Mouse (Mus musculus): ENCODE results near the gene Klhdc9. TPM values are rescaled to one million over a fixed set of nuclear protein-coding genes. Genes with fewer than 3 reads are reported as not detected.

The Klhdc9 gene
- polyA plus RNA-seq (2015; fragmentation: Nextera tagmentation; extraction: Ambion mirVana), result 2.6 TPM in 2 replicates

DNA sequence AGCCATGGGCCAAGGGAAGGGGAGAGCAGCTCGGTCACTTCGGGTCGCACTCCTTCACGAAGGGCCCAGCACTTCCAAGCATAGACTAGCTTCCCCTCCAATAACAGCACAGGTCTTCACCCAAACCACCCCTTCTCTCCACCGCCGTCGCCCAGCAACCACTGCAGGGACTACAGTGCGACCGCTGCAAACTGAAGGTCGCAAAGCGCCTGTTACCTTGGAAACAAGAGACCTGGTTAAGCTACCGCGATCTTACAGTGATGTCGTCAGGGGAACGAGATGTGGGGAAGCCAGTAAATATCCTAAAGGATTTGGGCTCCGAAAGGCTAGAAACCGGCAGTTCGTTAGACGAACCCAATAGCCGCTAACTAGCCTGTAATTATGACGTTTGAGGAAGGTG lies at the start of gene Klhdc9:
Klhdc9 (minus strand) TSS at position 143 of the 400 bp plus-strand sequence.
- H3K4me1 ChIP-seq, result peaks cover 15% of the 10 kb centered on the region
- peak within 1 kb of the TSS; percentile 62 for H3K4me3 ChIP-seq (replicated peaks)
- peak within 1 kb of the TSS; percentile 88 for H3K27ac ChIP-seq
- peaks cover 30% of the 10 kb centered on the region for H3K36me3 ChIP-seq
- ATAC-seq (replicated peaks; ENCODE audit: low FRiP score), result peak; percentile 96
- peak within 1 kb of the TSS; percentile 85 for H3K4me2 ChIP-seq
- H3K27me3 ChIP-seq, result no peaks in the 10 kb centered on the region
- under 1% methylated on average over 21 of the region's 21 CpGs for WGBS
- H3K9ac ChIP-seq, result peak within 1 kb of the TSS; percentile 73
- no peaks in the 10 kb centered on the region for H3K9me3 ChIP-seq (replicated peaks)

DNA sequence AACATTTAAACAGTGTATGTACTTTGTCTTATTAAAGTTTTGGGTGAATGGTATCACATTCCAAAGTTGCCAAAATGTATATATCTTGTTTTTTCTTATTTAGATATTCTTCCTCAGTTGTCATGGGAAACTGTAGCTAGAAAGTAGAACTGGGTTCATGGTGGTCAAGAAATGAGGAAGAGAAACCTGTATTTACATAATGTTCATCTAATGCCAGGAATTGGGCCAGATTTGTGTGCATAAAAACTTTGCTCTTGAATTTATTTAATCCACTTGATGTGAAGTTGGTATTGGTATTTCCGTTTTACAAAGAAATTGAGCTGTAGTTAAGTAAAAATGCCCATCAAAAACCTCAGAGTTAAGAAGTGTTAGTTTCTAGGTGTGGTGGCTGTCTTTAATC lies 49.6 kb upstream of the Klhdc9 start:
- ATAC-seq (replicated peaks; ENCODE audit: low FRiP score), result no peak
- H3K4me3 ChIP-seq (replicated peaks), result no peak overlapping the region
- no peak overlapping the region for H3K9ac ChIP-seq
- WGBS, result 91% methylated on average over 1 of the region's 1 CpGs
- H3K4me1 ChIP-seq, result peaks cover 19% of the 10 kb centered on the region
- no peak overlapping the region for H3K4me2 ChIP-seq
- H3K27me3 ChIP-seq, result 0 out of 2 replicates have a peak, but pooled peaks cover 3% of the 10 kb centered on the region
- H3K27ac ChIP-seq, result no peak overlapping the region
- H3K36me3 ChIP-seq, result peaks cover 9% of the 10 kb centered on the region
- H3K9me3 ChIP-seq (replicated peaks), result no peaks in the 10 kb centered on the region

DNA sequence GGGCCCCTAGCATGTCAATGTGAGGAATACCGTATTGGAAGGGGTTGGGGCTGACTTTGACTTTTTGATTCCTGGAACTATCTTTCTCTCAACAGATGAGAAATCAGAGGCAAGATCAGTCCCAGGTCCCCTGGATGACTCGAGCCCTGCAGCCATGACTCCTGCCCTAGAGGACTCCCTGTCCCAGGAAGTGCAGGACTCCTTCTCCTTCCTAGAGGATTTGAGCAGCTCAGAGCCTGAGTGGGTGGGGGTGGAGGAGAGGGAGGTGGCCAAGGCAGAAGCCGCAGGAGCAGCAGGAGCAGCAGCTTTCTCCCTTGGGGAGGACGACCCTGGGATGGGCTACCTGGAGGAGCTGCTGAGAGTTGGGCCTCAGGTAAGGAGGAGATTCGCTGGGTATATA lies 46.7 kb upstream of the Klhdc9 start:
- Histone ChIP-seq H3K27ac (no peak overlapping the region), H3K27me3 (0 out of 2 replicates have a peak, but pooled peaks cover 3% of the 10 kb centered on the region)

DNA sequence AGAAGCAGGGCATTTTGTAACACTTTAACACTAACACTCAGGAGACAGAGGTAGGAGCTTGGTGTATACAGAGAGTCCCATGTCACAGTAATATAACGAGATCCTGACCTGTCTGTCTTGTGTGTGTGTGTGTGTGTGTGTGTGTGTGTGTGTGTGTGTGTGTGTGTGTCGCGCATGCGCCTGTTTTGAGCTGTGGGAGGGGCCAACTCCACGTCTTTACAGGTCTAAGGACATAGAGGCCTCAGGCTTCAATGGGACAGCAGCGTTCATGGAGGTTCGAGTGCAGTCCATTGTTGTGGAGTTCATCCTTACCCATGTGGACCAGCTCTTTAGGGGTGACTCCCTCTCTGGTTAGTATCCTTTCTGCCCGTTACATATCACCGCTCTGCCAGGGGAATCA lies 42.4 kb upstream of the Klhdc9 start:
- H3K27ac ChIP-seq, result no peak overlapping the region
- H3K9me3 ChIP-seq (replicated peaks), result no peaks in the 10 kb centered on the region
- no peak overlapping the region for H3K4me2 ChIP-seq
- WGBS, result 76% methylated on average over 9 of the region's 9 CpGs
- no peaks in the 10 kb centered on the region for H3K4me1 ChIP-seq
- H3K36me3 ChIP-seq, result no peaks in the 10 kb centered on the region
- H3K27me3 ChIP-seq, result no peaks in the 10 kb centered on the region
- H3K4me3 ChIP-seq (replicated peaks), result no peak overlapping the region
- no peak for ATAC-seq (replicated peaks; ENCODE audit: low FRiP score)
- no peak overlapping the region for H3K9ac ChIP-seq

More for the DNA sequence above, 46.7 kb upstream of the Klhdc9 start:
- Histone ChIP-seq H3K4me2 (no peak overlapping the region), H3K9ac (no peak overlapping the region), H3K4me1 (0 out of 2 replicates have a peak, but pooled peaks cover under 1% of the 10 kb centered on the region), H3K36me3 (no peaks in the 10 kb centered on the region), H3K9me3 (replicated peaks) (no peaks in the 10 kb centered on the region), H3K4me3 (replicated peaks) (no peak overlapping the region)
- 80% methylated on average over 5 of the region's 5 CpGs for WGBS
- no peak for ATAC-seq (replicated peaks; ENCODE audit: low FRiP score)

DNA sequence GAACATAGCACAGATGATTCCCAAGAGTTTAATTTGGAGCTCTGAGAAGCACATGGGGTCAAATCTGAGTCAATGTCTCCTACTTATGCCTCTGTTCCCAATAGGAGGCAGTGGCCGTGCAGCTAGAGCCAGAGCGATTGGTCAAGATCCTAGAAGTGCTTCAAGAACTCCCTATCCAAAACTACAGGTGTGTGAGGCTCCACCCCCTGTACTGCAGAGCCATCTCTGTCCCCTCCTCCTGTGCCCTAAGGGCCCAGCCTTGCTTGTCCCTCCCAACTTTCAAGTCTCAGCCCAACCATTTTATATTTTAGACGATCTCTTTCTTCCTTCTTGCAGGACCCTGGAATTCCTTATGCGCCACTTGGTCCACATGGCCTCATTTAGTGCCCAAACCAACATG lies 41.2 kb upstream of the Klhdc9 start:
- H3K36me3 ChIP-seq, result no peaks in the 10 kb centered on the region
- no peak overlapping the region for H3K4me3 ChIP-seq (replicated peaks)
- no peak overlapping the region for H3K4me2 ChIP-seq
- no peak overlapping the region for H3K9ac ChIP-seq
- ATAC-seq (replicated peaks; ENCODE audit: low FRiP score), result no peak
- H3K4me1 ChIP-seq, result no peaks in the 10 kb centered on the region
- H3K9me3 ChIP-seq (replicated peaks), result no peaks in the 10 kb centered on the region
- H3K27me3 ChIP-seq, result no peaks in the 10 kb centered on the region
- H3K27ac ChIP-seq, result no peak overlapping the region
- WGBS, result 82% methylated on average over 4 of the region's 4 CpGs

DNA sequence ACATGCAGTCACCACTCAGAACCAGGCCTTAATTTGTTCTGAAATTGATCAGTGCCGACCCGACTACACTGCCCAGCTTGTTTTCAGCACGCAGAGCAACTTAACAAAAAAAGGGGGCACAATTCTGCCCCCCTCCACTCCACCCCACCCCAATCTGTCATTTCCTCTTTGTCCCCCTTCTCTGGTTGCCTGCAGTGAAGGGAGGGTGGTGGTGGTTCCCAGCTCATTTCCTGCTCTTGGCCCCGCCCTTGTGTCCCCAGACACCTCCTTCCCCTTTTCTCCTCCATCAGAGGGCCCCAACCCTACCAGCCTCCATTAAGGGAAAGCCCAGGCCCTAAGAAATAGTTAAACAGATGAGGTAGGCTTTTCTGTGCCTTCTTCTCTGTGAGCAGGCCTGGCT lies 29.5 kb upstream of the Klhdc9 start:
- Histone ChIP-seq H3K4me3 (replicated peaks) (no peak overlapping the region), H3K9ac (no peak overlapping the region), H3K27me3 (no peaks in the 10 kb centered on the region), H3K27ac (no peak overlapping the region), H3K36me3 (no peaks in the 10 kb centered on the region), H3K4me2 (no peak overlapping the region), H3K9me3 (replicated peaks) (no peaks in the 10 kb centered on the region), H3K4me1 (peaks cover 3% of the 10 kb centered on the region; the same call in 1 of the 2 replicates)
- WGBS, result 79% methylated on average over 4 of the region's 4 CpGs
- no peak for ATAC-seq (replicated peaks; ENCODE audit: low FRiP score)

DNA sequence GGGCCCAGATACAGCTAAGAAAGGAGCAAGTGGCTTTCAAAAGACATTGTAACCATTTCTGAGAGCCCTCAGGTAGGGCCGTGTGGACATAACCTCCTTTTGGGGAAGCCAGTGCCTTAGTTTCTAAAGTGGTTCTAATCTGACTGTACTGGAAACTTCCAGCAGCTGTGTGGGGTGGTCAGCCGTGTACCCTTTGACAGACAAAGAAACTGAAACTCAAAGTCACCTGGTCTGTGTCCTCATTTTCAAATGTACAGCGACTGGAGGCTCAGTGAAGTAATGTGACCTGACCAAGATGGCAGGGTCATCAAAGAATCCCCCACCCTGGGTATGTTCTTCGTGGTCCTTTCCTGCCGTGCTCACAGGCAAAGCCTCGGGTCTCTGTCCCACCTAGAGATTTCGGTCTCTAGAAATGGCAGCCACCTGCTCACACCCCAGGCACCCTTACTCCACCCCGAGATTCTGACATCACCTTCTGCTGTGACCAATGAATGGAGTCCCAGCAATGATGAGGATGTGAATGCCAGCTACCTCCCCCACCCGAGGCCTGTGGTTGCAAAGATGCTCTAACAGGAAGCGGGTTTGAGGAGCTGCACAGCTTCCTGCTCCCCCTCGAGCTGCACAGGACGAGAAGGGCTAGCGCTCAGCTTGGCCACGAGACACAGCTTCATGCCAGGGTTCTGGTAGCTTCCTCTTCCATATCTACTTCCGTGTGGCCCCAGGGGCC lies 27.9 kb upstream of the Klhdc9 start, which contains the start of gene Arhgap30:
Arhgap30 (plus strand) TSS at position 579 of the 727 bp plus-strand sequence.
- Histone ChIP-seq H3K9me3 (replicated peaks) (no peaks in the 10 kb centered on the region), H3K4me3 (replicated peaks) (no peak within 1 kb of the TSS), H3K4me1 (peaks cover 3% of the 10 kb centered on the region; the same call in 1 of the 2 replicates), H3K4me2 (no peak within 1 kb of the TSS), H3K9ac (no peak within 1 kb of the TSS), H3K36me3 (no peaks in the 10 kb centered on the region), H3K27ac (no peak within 1 kb of the TSS), H3K27me3 (no peaks in the 10 kb centered on the region)
- WGBS, result 83% methylated on average over 15 of the region's 15 CpGs
- no peak for ATAC-seq (replicated peaks; ENCODE audit: low FRiP score)

DNA sequence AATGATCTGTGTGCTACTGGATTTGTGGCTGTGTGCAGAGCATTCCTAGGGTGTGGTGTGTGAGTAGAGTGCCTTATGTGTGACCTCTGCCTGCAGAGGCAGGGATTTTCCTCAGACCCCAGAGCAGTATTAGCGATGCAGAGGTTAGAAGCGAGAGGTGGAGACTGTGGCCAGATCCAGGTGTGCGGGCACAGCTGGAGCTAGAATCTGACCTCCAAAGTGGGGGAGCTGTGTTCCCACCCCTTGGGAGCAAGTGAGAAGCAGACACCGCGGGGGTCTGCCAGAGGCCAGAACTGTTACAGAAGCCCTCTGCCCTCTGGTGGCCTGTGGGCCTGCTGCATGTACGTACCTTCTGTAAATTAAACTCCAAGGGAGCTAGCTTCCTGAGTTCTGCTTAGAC lies 26.5 kb upstream of the Klhdc9 start:
- no peaks in the 10 kb centered on the region; the same call in 1 of the 2 replicates for H3K27me3 ChIP-seq
- H3K4me3 ChIP-seq (replicated peaks), result no peak overlapping the region
- no peaks in the 10 kb centered on the region for H3K9me3 ChIP-seq (replicated peaks)
- H3K36me3 ChIP-seq, result no peaks in the 10 kb centered on the region
- ATAC-seq (replicated peaks; ENCODE audit: low FRiP score), result peak; percentile 33
- H3K27ac ChIP-seq, result no peak overlapping the region
- peaks cover 3% of the 10 kb centered on the region; the same call in 1 of the 2 replicates for H3K4me1 ChIP-seq
- H3K4me2 ChIP-seq, result no peak overlapping the region
- H3K9ac ChIP-seq, result no peak overlapping the region
- WGBS, result 17% methylated on average over 6 of the region's 6 CpGs

DNA sequence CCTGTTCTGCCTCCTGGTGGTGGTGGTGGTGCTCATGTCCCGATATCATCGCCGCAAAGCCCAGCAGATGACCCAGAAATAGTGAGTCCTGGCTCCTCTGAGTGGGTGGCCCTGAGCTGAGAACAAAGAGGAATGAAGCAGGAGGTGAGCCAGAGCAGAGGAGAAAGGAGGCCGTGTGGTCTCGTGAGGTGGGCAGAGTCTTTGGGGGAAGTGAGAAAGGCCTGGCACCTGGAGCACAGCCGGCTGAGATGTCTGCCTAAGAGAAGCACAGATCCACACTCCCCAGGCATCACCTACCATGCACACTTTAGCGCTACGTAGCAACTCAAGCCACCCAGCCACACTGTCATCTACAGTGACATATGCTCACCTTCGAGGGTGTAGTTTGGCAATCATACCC lies 24.6 kb upstream of the Klhdc9 start:
- H3K27ac ChIP-seq, result no peak overlapping the region
- ATAC-seq (replicated peaks; ENCODE audit: low FRiP score), result no peak
- H3K4me3 ChIP-seq (replicated peaks), result no peak overlapping the region
- no peak overlapping the region for H3K9ac ChIP-seq
- H3K27me3 ChIP-seq, result peaks cover 9% of the 10 kb centered on the region
- H3K36me3 ChIP-seq, result no peaks in the 10 kb centered on the region
- H3K4me1 ChIP-seq, result peaks cover 7% of the 10 kb centered on the region
- 74% methylated on average over 9 of the region's 9 CpGs for WGBS
- no peak overlapping the region for H3K4me2 ChIP-seq
- no peaks in the 10 kb centered on the region for H3K9me3 ChIP-seq (replicated peaks)

DNA sequence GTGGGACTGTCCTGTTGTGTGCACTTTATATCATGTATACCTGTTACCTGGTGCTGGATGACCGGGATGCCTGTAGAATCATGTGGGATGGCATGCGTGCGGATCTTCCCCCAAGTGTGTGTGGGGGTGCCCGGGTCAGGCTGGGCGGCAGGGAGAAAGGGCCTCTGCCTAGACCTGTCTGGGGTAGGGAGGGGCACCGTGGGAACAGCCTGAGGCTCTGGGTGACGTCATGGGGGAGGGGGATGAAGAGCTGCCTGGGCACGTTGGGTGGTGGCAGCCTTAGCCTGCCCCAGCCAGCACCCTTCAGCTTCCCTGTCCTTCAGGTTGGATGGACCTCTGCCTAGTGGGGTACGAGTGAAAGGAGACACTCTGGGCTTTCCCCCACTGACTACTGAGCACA lies 23.8 kb upstream of the Klhdc9 start:
- Histone ChIP-seq H3K4me3 (replicated peaks) (no peak overlapping the region), H3K36me3 (no peaks in the 10 kb centered on the region), H3K27ac (no peak overlapping the region), H3K4me1 (peaks cover 15% of the 10 kb centered on the region), H3K4me2 (no peak overlapping the region), H3K9ac (no peak overlapping the region), H3K9me3 (replicated peaks) (no peaks in the 10 kb centered on the region), H3K27me3 (peaks cover 16% of the 10 kb centered on the region)
- 75% methylated on average over 9 of the region's 9 CpGs for WGBS
- no peak for ATAC-seq (replicated peaks; ENCODE audit: low FRiP score)

DNA sequence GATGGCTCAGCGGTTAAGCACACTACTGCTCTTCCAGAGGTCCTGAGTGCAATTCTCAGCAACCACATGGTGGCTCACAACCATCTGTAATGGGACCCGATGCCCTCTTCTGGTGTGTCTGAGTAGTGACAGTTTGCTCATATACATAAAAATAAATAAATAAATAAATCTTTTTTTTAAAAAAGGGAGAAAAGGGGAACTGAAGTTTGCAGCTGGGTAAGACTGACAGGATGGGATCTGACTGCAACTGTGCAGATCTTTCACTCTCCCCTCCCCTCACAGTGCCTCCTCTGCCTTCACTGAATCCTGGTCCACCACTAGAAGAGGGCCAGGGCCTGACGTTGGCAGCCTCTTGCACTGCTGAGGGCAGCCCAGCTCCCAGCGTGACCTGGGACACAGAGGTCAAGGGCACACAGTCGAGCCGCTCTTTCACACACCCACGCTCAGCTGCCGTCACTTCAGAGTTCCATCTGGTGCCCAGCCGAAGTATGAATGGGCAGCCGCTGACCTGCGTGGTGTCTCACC lies 21.6 kb upstream of the Klhdc9 start:
- ATAC-seq (replicated peaks; ENCODE audit: low FRiP score), result no peak
- Histone ChIP-seq H3K36me3 (no peaks in the 10 kb centered on the region), H3K9me3 (replicated peaks) (no peaks in the 10 kb centered on the region), H3K27me3 (peaks cover 17% of the 10 kb centered on the region), H3K4me1 (peaks cover 13% of the 10 kb centered on the region), H3K4me2 (no peak overlapping the region), H3K4me3 (replicated peaks) (no peak overlapping the region), H3K9ac (no peak overlapping the region), H3K27ac (no peak overlapping the region)
- WGBS, result 77% methylated on average over 11 of the region's 11 CpGs

DNA sequence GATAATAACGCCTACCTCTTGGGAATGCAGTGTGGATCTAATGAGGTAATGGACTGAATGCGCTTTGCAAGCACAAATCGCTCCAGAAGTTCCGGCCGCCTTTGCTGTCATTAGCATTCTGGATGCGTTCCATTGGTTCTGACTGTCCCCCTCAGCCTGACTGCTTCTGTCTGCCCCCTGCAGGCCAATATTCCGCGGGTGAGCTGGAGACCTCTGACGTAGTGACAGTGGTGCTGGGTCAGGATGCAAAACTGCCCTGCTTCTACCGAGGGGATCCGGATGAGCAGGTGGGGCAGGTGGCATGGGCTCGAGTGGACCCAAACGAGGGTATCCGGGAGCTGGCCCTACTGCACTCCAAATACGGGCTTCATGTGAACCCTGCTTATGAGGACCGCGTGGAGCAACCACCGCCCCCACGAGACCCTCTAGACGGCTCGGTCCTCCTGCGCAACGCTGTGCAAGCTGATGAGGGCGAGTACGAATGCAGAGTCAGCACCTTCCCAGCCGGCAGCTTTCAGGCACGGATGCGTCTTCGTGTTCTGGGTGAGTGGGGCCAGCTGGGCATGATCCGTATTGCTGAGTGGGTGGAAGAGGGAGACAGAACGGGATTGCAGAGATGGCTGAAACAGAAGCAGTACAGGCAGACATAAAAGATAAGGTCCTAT lies 19.5 kb upstream of the Klhdc9 start:
- Histone ChIP-seq H3K9me3 (replicated peaks) (no peaks in the 10 kb centered on the region), H3K4me1 (peaks cover 19% of the 10 kb centered on the region), H3K27me3 (peaks cover 17% of the 10 kb centered on the region), H3K4me2 (peak overlapping the region; percentile 63), H3K4me3 (replicated peaks) (peak overlapping the region; percentile 33), H3K36me3 (no peaks in the 10 kb centered on the region), H3K27ac (0 out of 2 replicates have a peak overlapping the region, but pooled peaks have one; percentile 19), H3K9ac (no peak overlapping the region)
- 3% methylated on average over 31 of the region's 31 CpGs for WGBS
- peak; percentile 80 for ATAC-seq (replicated peaks; ENCODE audit: low FRiP score)
